Mouse (Mus musculus) midbrain, embryonic 15.5 days (tissue): ENCODE data around the gene Slc25a38. TPM values are rescaled to one million over a fixed set of nuclear protein-coding genes. Genes with fewer than 3 reads are reported as not detected.

ENCODE experiments used
- ATAC-seq: fragments of 200-750 bp; cut with Nextera tagmentation; replicated peaks from 2 replicates; pipeline ENCODE4 v1.8.0; 2017; ENCODE audit warnings: moderate TSS enrichment
- H3K27ac ChIP-seq: fragments of 300-500 bp; sonication (generic); 2 replicates; pipeline ENCODE4 v1.5.1; 2015; ENCODE audit warnings: mild to moderate bottlenecking, inconsistent platforms
- H3K27me3 ChIP-seq: fragments of 300-500 bp; sonication (generic); replicated peaks from 2 replicates; pipeline ENCODE4 v1.6.1; 2015; ENCODE audit warnings: inconsistent platforms
- H3K36me3 ChIP-seq: fragments of 300-500 bp; sonication (generic); replicated peaks from 2 replicates; pipeline ENCODE4 v1.6.1; 2015; ENCODE audit warnings: inconsistent platforms
- H3K4me1 ChIP-seq: fragments of 300-500 bp; sonication (generic); 2 replicates; pipeline ENCODE4 v1.6.1; 2015; ENCODE audit warnings: inconsistent platforms
- H3K4me2 ChIP-seq: fragments of 300-500 bp; sonication (generic); 2 replicates; pipeline ENCODE4 v1.6.1; 2015; ENCODE audit warnings: inconsistent platforms, mild to moderate bottlenecking, moderate library complexity
- H3K4me3 ChIP-seq: fragments of 300-500 bp; sonication (generic); 2 replicates; pipeline ENCODE4 v1.5.1; 2015; ENCODE audit warnings: mild to moderate bottlenecking, inconsistent platforms
- H3K9ac ChIP-seq: fragments of 300-500 bp; sonication (generic); 2 replicates; pipeline ENCODE4 v1.6.1; 2015; ENCODE audit warnings: mild to moderate bottlenecking, inconsistent platforms
- H3K9me3 ChIP-seq: fragments of 300-500 bp; sonication (generic); 2 replicates; pipeline ENCODE4 v1.6.1; 2016; ENCODE audit warnings: inconsistent platforms
- WGBS: fragments of 180-500 bp; shearing (Covaris S2); methylation state at CpG from one replicate; pipeline ENCODE4 v1.1.7; 2015; ENCODE audit warnings: mixed read lengths; 5-methylcytosine and 5-hydroxymethylcytosine counted together
- polyA plus RNA-seq: library from polyadenylated mRNA; unstranded; fragments of >200 nt; fragmentation: Nextera tagmentation; extraction: Ambion mirVana; gene quantifications from 2 replicates; pipeline ENCODE4 v1.2.1, GENCODE M21; 2015

Slc25a38 gene
- polyA plus RNA-seq, 1 experiment from 2014 or later, result 41.5 TPM

- Histone ChIP-seq H3K27ac (no peak overlapping the region), H3K9me3 (no peaks in the 10 kb centered on the region), H3K36me3 (no peaks in the 10 kb centered on the region), H3K4me2 (no peak overlapping the region), H3K27me3 (no peaks in the 10 kb centered on the region), H3K9ac (no peak overlapping the region), H3K4me3 (no peak overlapping the region), H3K4me1 (no peaks in the 10 kb centered on the region)
- WGBS, result 80% methylated on average over 11 of the region's 11 CpGs
- ATAC-seq, result no peak
Observed at GRCm38 (mm10) chr9:120167826-120168225, 57.7 kb downstream of the Slc25a38 start.

DNA sequence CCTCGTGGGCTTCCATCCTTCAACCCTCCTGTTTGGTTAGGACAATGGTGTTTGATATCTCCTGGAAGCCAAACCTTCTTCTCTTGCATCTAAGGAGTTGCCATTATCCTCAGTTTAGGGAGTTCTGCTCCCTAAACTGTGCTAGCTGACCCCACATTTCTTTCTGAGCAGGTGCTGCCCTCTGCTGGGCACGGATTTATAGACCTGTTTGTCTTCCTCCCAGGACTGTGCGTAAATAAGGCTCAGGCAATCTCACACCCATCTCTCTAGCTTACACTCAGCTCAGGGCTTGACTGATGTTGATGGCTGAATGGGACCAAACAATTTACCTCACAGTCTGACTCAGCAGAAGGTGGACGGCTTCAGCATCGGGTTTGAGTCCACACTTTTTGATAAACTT lies 61.1 kb downstream of the Slc25a38 start:
- WGBS, result 49% methylated on average over 5 of the region's 5 CpGs

More for the DNA sequence above, 61.1 kb downstream of the Slc25a38 start:
- H3K9ac ChIP-seq, result no peak overlapping the region
- no peak overlapping the region for H3K27ac ChIP-seq
- no peak for ATAC-seq
- H3K27me3 ChIP-seq, result no peaks in the 10 kb centered on the region
- H3K4me3 ChIP-seq, result no peak overlapping the region
- no peak overlapping the region for H3K4me2 ChIP-seq
- H3K9me3 ChIP-seq, result no peaks in the 10 kb centered on the region
- no peaks in the 10 kb centered on the region for H3K4me1 ChIP-seq
- H3K36me3 ChIP-seq, result no peaks in the 10 kb centered on the region

Other genes starting within 250 kb of the Slc25a38 start
- 72.0 and 75.3 TPM in 2 replicates for gene Wdr48, start 215.5 kb upstream of the Slc25a38 start, polyA plus RNA-seq
- gene Gorasp1, start 172.8 kb upstream of the Slc25a38 start, polyA plus RNA-seq, result 32.2 and 33.1 TPM in 2 replicates
- gene Ttc21a, start 172.8 kb upstream of the Slc25a38 start, polyA plus RNA-seq, result 1.0 and 1.4 TPM in 2 replicates
- gene Csrnp1, start 125.7 kb upstream of the Slc25a38 start, polyA plus RNA-seq, result 1.4 and 1.5 TPM in 2 replicates
- gene Xirp1, start 86.8 kb upstream of the Slc25a38 start, polyA plus RNA-seq, result 0.03 TPM in 1 of 2 replicates, not detected in the other
- gene Cx3cr1, start 40.5 kb upstream of the Slc25a38 start, polyA plus RNA-seq, result 8.0 and 8.1 TPM in 2 replicates
- not detected in 2 replicates for gene Ccr8, start 18.3 kb upstream of the Slc25a38 start, polyA plus RNA-seq
- 917 and 949 TPM in 2 replicates for gene Rpsa, start 17.3 kb downstream of the Slc25a38 start, polyA plus RNA-seq
- not detected in 2 replicates for gene Mobp, start 39.3 kb downstream of the Slc25a38 start, polyA plus RNA-seq
- 5.2 and 6.5 TPM in 2 replicates for gene Myrip, start 191.1 kb downstream of the Slc25a38 start, polyA plus RNA-seq